Mouse (Mus musculus) myocyte (in vitro differentiated cells): ENCODE results near the gene Srsf9.

Source experiments
- CEBPB ChIP-seq: IDR thresholded peaks from 2 replicates; pipeline ENCODE4 v1.6.1; 2011; ENCODE audit warnings: mild to moderate bottlenecking, moderate library complexity; ENCODE audit not compliant: poor library complexity, insufficient read depth, severe bottlenecking
- E2F4 ChIP-seq: IDR thresholded peaks from one replicate; pipeline ENCODE4 v1.6.1; 2011; ENCODE audit warnings: mild to moderate bottlenecking, control low read depth, moderate library complexity; ENCODE audit not compliant: insufficient read depth
- MAX ChIP-seq: IDR thresholded peaks from one replicate; pipeline ENCODE4 v1.6.1; 2011; ENCODE audit warnings: low read depth, mild to moderate bottlenecking, control low read depth
- MYOD1 ChIP-seq, 3 experiments: IDR thresholded peaks; one replicate each; pipeline ENCODE4 v1.6.1; 2011; ENCODE audit warnings: control low read depth in 2 of 3, low read depth in 2 of 3, mild to moderate bottlenecking in 2 of 3, moderate library complexity in 1 of 3; ENCODE audit not compliant: insufficient read length in 2 of 3, control insufficient read depth in 1 of 3
- MYOG ChIP-seq, 3 experiments: IDR thresholded peaks; one replicate each; pipeline ENCODE4 v1.6.1; 2011; ENCODE audit warnings: control low read depth in 2 of 3, low read depth in 2 of 3, mild to moderate bottlenecking in 2 of 3; ENCODE audit not compliant: insufficient read length in 2 of 3, control insufficient read depth in 1 of 3, insufficient read depth in 1 of 3
- POLR2A ChIP-seq: IDR thresholded peaks from one replicate; pipeline ENCODE4 v1.6.1; 2011; ENCODE audit warnings: low read depth, mild to moderate bottlenecking, control low read depth, moderate library complexity; ENCODE audit not compliant: insufficient read length
- POLR2AphosphoS2 ChIP-seq: IDR thresholded peaks from one replicate; pipeline ENCODE4 v1.6.1; 2011; ENCODE audit warnings: low read depth, control low read depth; ENCODE audit not compliant: insufficient read length
- REST ChIP-seq: IDR thresholded peaks from one replicate; pipeline ENCODE4 v1.6.1; 2011; ENCODE audit warnings: mild to moderate bottlenecking, control low read depth, moderate library complexity; ENCODE audit not compliant: insufficient read depth, insufficient read length
- SRF ChIP-seq: IDR thresholded peaks from one replicate; pipeline ENCODE4 v1.6.1; 2011; ENCODE audit warnings: low read depth; ENCODE audit not compliant: control insufficient read depth, insufficient read length
- TCF12 ChIP-seq: IDR thresholded peaks from one replicate; pipeline ENCODE4 v1.6.1; 2011; ENCODE audit warnings: mild to moderate bottlenecking, control low read depth; ENCODE audit not compliant: poor library complexity, insufficient read depth, severe bottlenecking
- USF1 ChIP-seq: IDR thresholded peaks from one replicate; pipeline ENCODE4 v1.6.1; 2011; ENCODE audit warnings: low read depth, mild to moderate bottlenecking, control low read depth, moderate library complexity

DNA sequence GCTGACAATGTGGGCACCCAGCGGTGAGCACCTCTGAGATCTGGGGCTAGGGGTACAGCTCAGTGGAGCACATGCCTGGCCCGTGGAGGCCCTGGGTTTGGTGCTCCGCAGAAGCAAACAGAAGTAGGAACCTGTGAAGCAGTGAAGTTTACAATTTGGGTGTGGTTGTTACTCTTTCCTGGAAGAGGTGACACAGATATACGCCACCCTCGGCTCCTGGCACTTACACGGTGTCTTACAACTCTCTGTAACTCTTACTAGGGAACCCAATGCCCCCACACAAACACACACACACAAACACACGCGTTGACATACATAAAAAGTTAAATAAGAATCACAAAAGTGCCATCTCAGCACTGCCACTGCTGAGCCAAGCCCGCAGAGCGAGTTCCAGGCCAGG is 30.6 kb upstream of the Srsf9 start:
- TF ChIP-seq POLR2A (no peak), E2F4 (no peak), POLR2AphosphoS2 (peak; percentile 40), CEBPB (no peak), MYOD1 (IDR thresholded peaks at IDR 0.05; ENCODE audit: control insufficient read depth in 1 of 3, insufficient read length in 2 of 3, low read depth in 2 of 3) (no peak), MAX (no peak), SRF (no peak), USF1 (no peak), TCF12 (no peak), MYOG (IDR thresholded peaks at IDR 0.05; ENCODE audit: control insufficient read depth in 1 of 3, insufficient read depth in 1 of 3, insufficient read length in 2 of 3, low read depth in 2 of 3) (no peak), REST (no peak)
